Mouse (Mus musculus) cerebellum, adult 11 months (tissue): ENCODE measurements around the gene Aox2.

Source experiments
- DNase-seq: peaks from one replicate; pipeline ENCODE4 v3.0.0; 2022

Aox2 gene

GRCm38 (mm10) chr1:58289863-58290469, 11.8 kb downstream of the Aox2 start:
- no peak for DNase-seq

GRCm38 (mm10) chr1:58291394-58292300, 13.5 kb downstream of the Aox2 start:
- DNase-seq: no peak

- no peak for DNase-seq
Observed at GRCm38 (mm10) chr1:58294730-58295129, 16.6 kb downstream of the Aox2 start.

GRCm38 (mm10) chr1:58296278-58296677, 18.2 kb downstream of the Aox2 start:
- DNase-seq: peak; percentile 32

- DNase-seq: no peak
Observed at GRCm38 (mm10) chr1:58296821-58297220, 18.7 kb downstream of the Aox2 start.

GRCm38 (mm10) chr1:58298347-58298746, 20.2 kb downstream of the Aox2 start:
- no peak for DNase-seq

- DNase-seq: no peak
Observed at GRCm38 (mm10) chr1:58301073-58301472, 22.9 kb downstream of the Aox2 start.

- no peak for DNase-seq
Observed at GRCm38 (mm10) chr1:58302015-58302414, 23.9 kb downstream of the Aox2 start.

- no peak for DNase-seq
Observed at GRCm38 (mm10) chr1:58303009-58303408, 24.9 kb downstream of the Aox2 start.

GRCm38 (mm10) chr1:58303726-58304125, 25.6 kb downstream of the Aox2 start:
- no peak for DNase-seq

GRCm38 (mm10) chr1:58304296-58304695, 26.2 kb downstream of the Aox2 start:
- no peak for DNase-seq

GRCm38 (mm10) chr1:58307181-58307580, 29.1 kb downstream of the Aox2 start:
- DNase-seq: no peak

- no peak for DNase-seq
Observed at GRCm38 (mm10) chr1:58308594-58308993, 30.5 kb downstream of the Aox2 start.

- no peak for DNase-seq
Observed at GRCm38 (mm10) chr1:58309853-58310252, 31.7 kb downstream of the Aox2 start.

GRCm38 (mm10) chr1:58311221-58311864, 33.2 kb downstream of the Aox2 start:
- no peak for DNase-seq

- DNase-seq: no peak
Observed at GRCm38 (mm10) chr1:58313173-58313572, 35.0 kb downstream of the Aox2 start.

GRCm38 (mm10) chr1:58315532-58315931, 37.4 kb downstream of the Aox2 start:
- DNase-seq: no peak

GRCm38 (mm10) chr1:58333222-58333621, 55.1 kb downstream of the Aox2 start:
- DNase-seq: no peak

- DNase-seq: no peak
Observed at GRCm38 (mm10) chr1:58339901-58340300, 61.8 kb downstream of the Aox2 start.

GRCm38 (mm10) chr1:58341576-58341975, 63.5 kb downstream of the Aox2 start:
- DNase-seq: no peak

GRCm38 (mm10) chr1:58343861-58344260, 65.7 kb downstream of the Aox2 start:
- no peak for DNase-seq

GRCm38 (mm10) chr1:58344570-58344969, 66.4 kb downstream of the Aox2 start:
- DNase-seq: no peak

GRCm38 (mm10) chr1:58346159-58346558, 68.0 kb downstream of the Aox2 start:
- DNase-seq: no peak

- no peak for DNase-seq
Observed at GRCm38 (mm10) chr1:58348712-58349111, 70.6 kb downstream of the Aox2 start.
